Mouse (Mus musculus) lung, embryonic 16.5 days (tissue): ENCODE measurements around the gene Rdh9. TPM values are rescaled to one million over a fixed set of nuclear protein-coding genes. Genes with fewer than 3 reads are reported as not detected.
"Not testable (repeated sequence)": the region's sequence is repeated elsewhere in the genome, so short reads cannot be mapped to it uniquely, and the experiment has no call there.

ENCODE experiments used
- ATAC-seq: fragments of 200-750 bp; cut with Nextera tagmentation; 2 replicates; pipeline ENCODE4 v1.8.0; 2017; ENCODE audit warnings: low read depth, mild to moderate bottlenecking, moderate library complexity
- H3K27ac ChIP-seq: fragments of 300-500 bp; sonication (generic); 2 replicates; pipeline ENCODE4 v1.5.1; 2014; ENCODE audit warnings: mild to moderate bottlenecking, control low read depth, low read length
- H3K27me3 ChIP-seq: fragments of 300-500 bp; sonication (generic); 2 replicates; pipeline ENCODE4 v1.6.1; 2014; ENCODE audit warnings: low read depth, low read length, mixed read lengths; ENCODE audit not compliant: control insufficient read depth, insufficient read depth
- H3K36me3 ChIP-seq: fragments of 300-500 bp; sonication (generic); 2 replicates; pipeline ENCODE4 v1.6.1; 2014; ENCODE audit warnings: low read length; ENCODE audit not compliant: control insufficient read depth, insufficient read depth
- H3K4me1 ChIP-seq: fragments of 300-500 bp; sonication (generic); replicated peaks from 2 replicates; pipeline ENCODE4 v1.6.1; 2014; ENCODE audit warnings: low read length, mixed read lengths; ENCODE audit not compliant: control insufficient read depth, insufficient read depth
- H3K4me2 ChIP-seq: fragments of 300-500 bp; sonication (generic); 2 replicates; pipeline ENCODE4 v1.6.1; 2014; ENCODE audit warnings: low read depth, low read length, control low read depth
- H3K4me3 ChIP-seq: fragments of 300-500 bp; sonication (generic); 2 replicates; pipeline ENCODE4 v1.5.1; 2014; ENCODE audit warnings: mild to moderate bottlenecking, low read length, control low read depth
- H3K9ac ChIP-seq: fragments of 300-500 bp; sonication (generic); 2 replicates; pipeline ENCODE4 v1.6.1; 2014; ENCODE audit warnings: low read length, control low read depth
- H3K9me3 ChIP-seq: fragments of 300-500 bp; sonication (generic); 2 replicates; pipeline ENCODE4 v1.6.1; 2016; ENCODE audit warnings: low read length; ENCODE audit not compliant: control insufficient read depth
- WGBS: fragments of 180-500 bp; shearing (Covaris S2); extraction: QIAGEN DNeasy Blood & Tissue Kit; methylation state at CpG from one replicate; pipeline ENCODE4 v1.1.7; 2014; 5-methylcytosine and 5-hydroxymethylcytosine counted together
- polyA plus RNA-seq: library from polyadenylated mRNA; unstranded; fragments of >200 nt; fragmentation: Nextera tagmentation; extraction: Ambion mirVana; gene quantifications from 2 replicates; pipeline ENCODE4 v1.2.1, GENCODE M21; 2015

Gene Rdh9
- polyA plus RNA-seq, 1 experiment from 2014 or later = not detected

DNA sequence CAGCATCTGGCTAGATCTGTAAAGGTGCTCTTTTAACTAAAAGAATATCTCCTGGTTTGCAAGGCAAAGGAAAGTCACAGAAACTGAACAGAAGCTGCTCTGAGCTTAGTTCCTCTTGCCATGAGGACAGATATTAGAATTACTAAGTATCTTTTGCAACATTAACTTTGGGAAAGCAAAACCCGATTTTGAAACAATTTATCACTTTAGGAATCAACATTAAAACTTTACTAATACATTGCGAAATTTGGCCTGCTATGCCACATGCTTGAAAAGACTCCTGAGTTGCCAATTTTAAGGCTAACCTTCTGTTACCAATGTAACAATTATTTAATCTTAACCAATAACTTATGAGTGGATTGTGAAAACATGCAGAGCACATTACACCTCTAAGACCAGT is 45.6 kb downstream of the Rdh9 start:
- H3K27me3 ChIP-seq, H3K4me3 ChIP-seq, H3K4me1 ChIP-seq, H3K36me3 ChIP-seq, H3K27ac ChIP-seq, H3K9me3 ChIP-seq, H3K9ac ChIP-seq, H3K4me2 ChIP-seq, ATAC-seq: not testable (repeated sequence)
- 81% methylated on average over 2 of the region's 2 CpGs for WGBS

DNA sequence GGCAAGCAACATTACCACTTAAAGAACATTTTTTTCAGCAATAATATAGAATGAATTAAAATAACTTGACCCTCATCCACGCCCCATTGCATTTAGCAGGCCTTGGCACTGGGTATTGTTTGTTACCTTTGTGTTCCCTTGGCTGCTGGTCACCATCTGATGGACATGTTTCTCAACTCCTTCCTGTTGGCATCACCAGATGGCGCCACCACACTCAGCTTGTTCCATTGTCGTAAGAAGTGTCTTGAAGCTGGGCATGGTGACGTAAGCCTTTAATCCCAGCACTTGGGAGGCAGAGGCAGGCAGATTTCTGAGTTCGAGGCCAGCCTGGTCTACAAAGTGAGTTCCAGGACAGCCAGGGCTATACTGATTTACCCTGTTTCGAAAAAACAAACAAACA is 49.2 kb downstream of the Rdh9 start:
- Histone ChIP-seq H3K4me1 (no peaks in the 10 kb centered on the region), H3K27me3 (no peaks in the 10 kb centered on the region), H3K9me3 (peaks cover 3% of the 10 kb centered on the region; the same call in 1 of the 2 replicates), H3K36me3 (no peaks in the 10 kb centered on the region), H3K4me2 (no peak overlapping the region), H3K27ac (no peak overlapping the region), H3K4me3 (no peak overlapping the region), H3K9ac (no peak overlapping the region)
- WGBS = 70% methylated on average over 6 of the region's 6 CpGs
- ATAC-seq = no peak

DNA sequence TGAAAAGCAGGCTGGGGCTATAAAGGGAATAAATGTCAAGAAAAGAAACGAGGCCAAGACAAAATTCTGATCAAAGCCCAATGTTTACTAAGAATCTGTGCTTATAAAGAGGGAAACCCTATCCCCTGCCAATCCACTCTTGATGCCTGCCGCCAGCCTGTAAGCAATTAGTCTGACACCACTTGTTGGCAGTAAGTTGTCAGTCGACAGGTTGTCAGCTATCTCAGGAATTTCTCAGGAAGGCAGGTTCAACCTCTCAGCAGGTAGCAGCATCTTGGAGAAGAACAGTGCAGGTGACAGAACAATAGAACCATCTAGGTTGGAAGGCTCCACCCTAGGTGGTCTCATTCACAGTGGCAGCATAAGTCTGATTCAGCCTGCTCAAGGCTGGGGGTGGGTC is 52.9 kb downstream of the Rdh9 start:
- no peak overlapping the region for H3K4me2 ChIP-seq
- H3K9me3 ChIP-seq = no peaks in the 10 kb centered on the region
- no peak overlapping the region for H3K9ac ChIP-seq
- no peaks in the 10 kb centered on the region for H3K27me3 ChIP-seq
- no peak overlapping the region for H3K27ac ChIP-seq
- H3K36me3 ChIP-seq = no peaks in the 10 kb centered on the region
- WGBS = 58% methylated on average over 3 of the region's 3 CpGs
- no peak for ATAC-seq
- H3K4me3 ChIP-seq = no peak overlapping the region
- H3K4me1 ChIP-seq = no peaks in the 10 kb centered on the region

DNA sequence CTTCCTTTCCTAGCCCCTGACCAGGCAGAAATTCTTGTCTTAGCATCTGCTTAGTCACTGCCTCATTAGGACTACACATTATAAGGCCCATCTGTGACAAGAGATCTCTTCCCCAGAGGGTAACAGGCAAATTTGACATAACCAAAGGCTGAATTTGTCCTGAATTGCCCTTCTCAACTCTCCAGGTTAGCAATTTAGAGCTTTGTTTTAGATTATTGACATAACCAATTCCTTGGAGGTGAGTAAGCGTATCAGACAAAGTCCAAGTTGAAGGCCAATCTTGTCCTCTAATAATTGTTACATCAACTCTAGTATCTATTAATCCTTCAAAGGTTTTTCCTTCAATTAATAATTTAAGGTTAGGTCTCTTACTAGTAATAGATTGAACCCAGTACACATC is 58.0 kb downstream of the Rdh9 start:
- not testable (repeated sequence) for H3K27me3 ChIP-seq, H3K36me3 ChIP-seq, H3K4me1 ChIP-seq, H3K9me3 ChIP-seq, H3K27ac ChIP-seq, H3K4me2 ChIP-seq, H3K9ac ChIP-seq, H3K4me3 ChIP-seq, ATAC-seq
- 88% methylated on average over 1 of the region's 1 CpGs for WGBS

DNA sequence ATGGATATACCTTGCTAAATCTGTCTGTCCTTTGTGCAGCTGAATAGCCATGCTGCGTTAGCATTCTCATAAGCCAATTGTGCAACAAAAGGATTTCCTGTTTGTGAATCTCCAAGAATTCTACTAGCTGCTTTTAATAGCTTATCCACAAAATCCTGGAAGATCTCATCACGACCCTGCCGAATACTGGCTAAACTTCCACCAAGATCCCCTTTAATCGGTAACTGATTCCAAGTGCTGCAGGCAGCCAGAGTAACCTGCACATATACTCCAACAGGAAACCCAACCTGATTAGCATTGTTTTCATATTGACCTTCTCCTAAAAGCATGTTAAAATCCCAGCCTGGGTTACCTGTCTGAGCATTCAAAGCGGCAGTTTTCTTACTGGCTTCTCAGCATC is 59.1 kb downstream of the Rdh9 start:
- H3K27ac ChIP-seq = no peak overlapping the region
- H3K4me1 ChIP-seq = no peaks in the 10 kb centered on the region
- no peaks in the 10 kb centered on the region for H3K9me3 ChIP-seq
- H3K27me3 ChIP-seq = no peaks in the 10 kb centered on the region
- no peak overlapping the region for H3K4me2 ChIP-seq
- no peak for ATAC-seq
- 61% methylated on average over 5 of the region's 5 CpGs for WGBS
- no peak overlapping the region for H3K9ac ChIP-seq
- H3K36me3 ChIP-seq = no peaks in the 10 kb centered on the region
- no peak overlapping the region for H3K4me3 ChIP-seq

DNA sequence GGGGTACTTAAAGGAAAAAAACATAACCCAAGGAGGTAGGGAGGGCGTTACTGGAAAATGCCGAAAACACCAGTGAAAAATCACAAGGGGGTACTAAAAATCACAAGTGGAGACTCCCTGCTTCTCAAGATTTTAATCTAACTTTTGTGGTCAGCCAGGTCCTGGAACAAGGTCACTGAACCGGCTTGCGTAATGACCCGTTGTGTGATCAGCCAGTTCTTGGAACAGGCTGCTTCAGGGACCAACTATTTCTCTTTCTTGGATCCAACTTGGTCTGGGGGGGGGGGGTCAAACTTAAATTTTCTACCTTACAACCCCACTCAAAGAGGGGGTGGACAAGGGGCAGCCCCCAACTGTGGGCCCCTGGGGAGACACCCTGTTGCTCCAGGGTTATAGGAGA is 61.6 kb downstream of the Rdh9 start:
- not testable (repeated sequence) for H3K4me1 ChIP-seq, H3K4me2 ChIP-seq, H3K36me3 ChIP-seq, H3K27ac ChIP-seq, ATAC-seq, H3K9ac ChIP-seq, H3K9me3 ChIP-seq, H3K27me3 ChIP-seq, H3K4me3 ChIP-seq
- WGBS = 89% methylated on average over 5 of the region's 5 CpGs

DNA sequence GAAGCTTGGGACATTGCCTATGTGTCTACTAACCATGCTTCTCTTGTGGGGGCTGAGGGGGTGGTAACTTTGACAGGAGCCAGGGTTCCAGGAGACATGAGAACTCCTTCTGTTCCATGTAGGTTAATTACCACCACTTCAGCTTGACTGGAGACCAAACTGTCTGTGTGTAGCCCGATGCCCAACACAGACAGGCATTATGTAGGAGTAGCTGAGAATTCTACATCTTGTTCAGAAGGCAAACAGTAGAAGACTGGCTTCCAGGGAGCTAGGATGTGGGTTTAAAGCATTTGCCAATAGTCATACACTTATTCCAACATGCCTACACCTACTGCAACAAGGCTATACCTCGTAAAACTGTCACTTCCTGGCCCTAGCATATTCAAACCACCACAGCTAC is 62.4 kb downstream of the Rdh9 start:
- no peak overlapping the region for H3K4me2 ChIP-seq
- H3K4me1 ChIP-seq = no peaks in the 10 kb centered on the region
- 70% methylated on average over 2 of the region's 2 CpGs for WGBS
- no peak overlapping the region for H3K9ac ChIP-seq
- H3K27ac ChIP-seq = no peak overlapping the region
- no peak for ATAC-seq
- H3K27me3 ChIP-seq = no peaks in the 10 kb centered on the region
- H3K36me3 ChIP-seq = no peaks in the 10 kb centered on the region
- no peak overlapping the region for H3K4me3 ChIP-seq
- no peaks in the 10 kb centered on the region for H3K9me3 ChIP-seq

DNA sequence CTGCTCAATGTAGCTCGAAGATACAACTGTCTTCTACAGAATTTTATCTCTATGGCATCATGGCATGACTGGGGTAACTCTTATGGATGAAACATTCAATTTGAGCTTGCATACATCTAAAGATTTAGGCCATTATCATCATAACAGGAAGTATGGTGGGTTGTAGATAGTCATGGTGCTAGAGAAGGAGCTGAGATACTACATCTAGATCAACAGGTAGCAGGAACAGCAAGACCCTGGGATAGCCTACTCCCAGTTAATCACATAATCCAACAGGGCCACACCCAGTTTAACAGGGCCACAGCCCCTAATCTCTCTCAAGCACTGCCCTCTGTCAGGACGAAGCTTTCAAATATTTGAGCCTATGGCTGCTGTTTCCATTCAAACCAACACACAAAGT is 64.6 kb downstream of the Rdh9 start:
- H3K9me3 ChIP-seq = no peaks in the 10 kb centered on the region
- no peak overlapping the region for H3K27ac ChIP-seq
- H3K4me2 ChIP-seq = no peak overlapping the region
- H3K4me1 ChIP-seq = no peaks in the 10 kb centered on the region
- WGBS = 64% methylated on average over 2 of the region's 2 CpGs
- no peaks in the 10 kb centered on the region for H3K27me3 ChIP-seq
- H3K9ac ChIP-seq = no peak overlapping the region
- no peak overlapping the region for H3K4me3 ChIP-seq
- H3K36me3 ChIP-seq = no peaks in the 10 kb centered on the region
- ATAC-seq = no peak

Other genes with a start within 250 kb of the Rdh9 start
- 1.8 TPM in 2 replicates for gene Nxph4, start 241.8 kb upstream of the Rdh9 start, polyA plus RNA-seq
- 78.9 and 83.6 TPM in 2 replicates for gene Lrp1, start 155.2 kb upstream of the Rdh9 start, polyA plus RNA-seq
- gene Stat6, start 133.4 kb upstream of the Rdh9 start, polyA plus RNA-seq = 47.4 and 49.2 TPM in 2 replicates
- 12.6 and 13.2 TPM in 2 replicates for gene Nemp1, start 109.5 kb upstream of the Rdh9 start, polyA plus RNA-seq
- gene Nab2, start 107.8 kb upstream of the Rdh9 start, polyA plus RNA-seq = 16.2 and 17.9 TPM in 2 replicates
- 0.19 and 0.39 TPM in 2 replicates for gene Myo1a, start 71.2 kb upstream of the Rdh9 start, polyA plus RNA-seq
- gene Tac2, start 51.9 kb upstream of the Rdh9 start, polyA plus RNA-seq = not detected in 2 replicates
- 2.3 and 2.6 TPM in 2 replicates for gene Zbtb39, start 36.8 kb upstream of the Rdh9 start, polyA plus RNA-seq
- 16.4 and 17.3 TPM in 2 replicates for gene Gpr182, start 24.7 kb upstream of the Rdh9 start, polyA plus RNA-seq
- gene Rdh1, start 16.7 kb upstream of the Rdh9 start, polyA plus RNA-seq = 0.08 TPM in 1 of 2 replicates, not detected in the other
- not detected in 2 replicates for gene Rdh16f1, start 16.6 kb upstream of the Rdh9 start, polyA plus RNA-seq
- not detected in 2 replicates for gene Rdh16, start 24.8 kb downstream of the Rdh9 start, polyA plus RNA-seq
- gene Rdh19, start 73.5 kb downstream of the Rdh9 start, polyA plus RNA-seq = not detected in 2 replicates
- not detected in 2 replicates for gene Rdh16f2, start 90.1 kb downstream of the Rdh9 start, polyA plus RNA-seq
- gene Rdh7, start 112.4 kb downstream of the Rdh9 start, polyA plus RNA-seq = 0.69 TPM in 1 of 2 replicates, not detected in the other
- 0.08 TPM in 1 of 2 replicates, not detected in the other for gene Sdr9c7, start 122.1 kb downstream of the Rdh9 start, polyA plus RNA-seq
- not detected in 2 replicates for gene Hsd17b6, start 231.2 kb downstream of the Rdh9 start, polyA plus RNA-seq
- gene Prim1, start 238.8 kb downstream of the Rdh9 start, polyA plus RNA-seq = 79.0 and 80.3 TPM in 2 replicates